Mouse (Mus musculus) ES-Bruce4 (cell line): ENCODE data around the gene Mt4.

Experiments
- CTCF ChIP-seq: IDR thresholded peaks from one replicate; pipeline ENCODE4 v1.8.1; 2011; ENCODE audit warnings: low read depth, low read length
- EP300 ChIP-seq: IDR thresholded peaks from 2 replicates; pipeline ENCODE4 v1.6.1; 2011; ENCODE audit warnings: low read depth, low read length; ENCODE audit not compliant: insufficient read depth
- POLR2A ChIP-seq: IDR thresholded peaks from one replicate; pipeline ENCODE4 v1.8.1; 2011; ENCODE audit warnings: low read length; ENCODE audit not compliant: insufficient read depth

DNA sequence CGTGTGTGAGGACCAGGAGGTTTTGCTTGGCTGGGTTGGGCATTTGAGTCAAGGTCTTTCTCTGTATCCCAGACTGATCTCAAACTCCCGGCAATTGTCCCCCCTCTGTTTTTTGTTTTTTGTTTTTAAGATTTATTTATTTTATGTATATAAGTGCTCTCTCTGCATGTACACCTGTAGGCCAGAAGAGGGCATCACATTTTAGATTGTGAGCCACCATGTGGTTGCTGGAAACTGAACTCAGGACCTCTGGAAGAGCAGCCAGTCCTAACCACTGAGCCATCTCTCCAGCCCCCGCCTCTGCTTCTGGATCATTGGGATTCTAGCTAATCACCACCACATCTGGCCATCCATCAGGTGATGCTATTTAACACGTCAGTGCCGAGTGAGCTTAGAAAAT, 27.2 kb upstream of the Mt4 start:
- no peak for TF ChIP-seq POLR2A
- no peak for TF ChIP-seq CTCF
- no peak for TF ChIP-seq EP300
